ENCODE assay signal across 7 mouse cellular contexts in genomic region chr8:95254564-95255434, GRCm38 (mm10). TPM values are rescaled to one million over a fixed set of nuclear protein-coding genes. Genes with fewer than 3 reads are reported as not detected.
DNase-seq lines count a peak whose midpoint lies in the region; ATAC-seq and TF ChIP-seq lines count a peak whose summit lies in the region.

No protein-coding gene starts in this region.

- no peaks in the 10 kb centered on the region for H3K9me3 ChIP-seq in embryonic facial prominence, embryonic 12.5 days
- H3K9me3 ChIP-seq in limb, embryonic 12.5 days = no peaks in the 10 kb centered on the region
- H3K9me3 ChIP-seq in midbrain, embryonic 16.5 days (replicated peaks; ENCODE audit: control insufficient read depth, low read length, poor library complexity, severe bottlenecking) = no peaks in the 10 kb centered on the region

- WGBS in embryonic facial prominence, embryonic 12.5 days = 20% methylated on average over 16 of the region's 16 CpGs
- WGBS in kidney, adult 2 months = 19% methylated on average over 16 of the region's 16 CpGs
- WGBS in limb, embryonic 12.5 days = 25% methylated on average over 16 of the region's 16 CpGs
- WGBS in midbrain, embryonic 16.5 days = 19% methylated on average over 16 of the region's 16 CpGs

- TF ChIP-seq POLR2A in kidney, adult 2 months (IDR thresholded peaks at IDR 0.05; ENCODE audit: low read depth, low read length) = no peak

- no peaks in the 10 kb centered on the region for H3K27me3 ChIP-seq in embryonic facial prominence, embryonic 12.5 days
- H3K27me3 ChIP-seq in kidney, adult 2 months (replicated peaks; ENCODE audit: control insufficient read depth, insufficient read depth, low read length) = no peaks in the 10 kb centered on the region
- no peaks in the 10 kb centered on the region; the same call in 1 of the 2 replicates for H3K27me3 ChIP-seq in limb, embryonic 12.5 days
- H3K27me3 ChIP-seq in midbrain, embryonic 16.5 days (ENCODE audit: control insufficient read depth, insufficient read depth, low read depth, low read length) = no peaks in the 10 kb centered on the region

- no peak overlapping the region for H3K27ac ChIP-seq in embryonic facial prominence, embryonic 12.5 days
- no peak overlapping the region for H3K27ac ChIP-seq in kidney, adult 2 months (ENCODE audit: insufficient read depth, low read depth, low read length)
- H3K27ac ChIP-seq in limb, embryonic 12.5 days = no peak overlapping the region
- H3K27ac ChIP-seq in midbrain, embryonic 16.5 days (ENCODE audit: low read length) = no peak overlapping the region

- H3K36me3 ChIP-seq in embryonic facial prominence, embryonic 12.5 days = no peaks in the 10 kb centered on the region
- H3K36me3 ChIP-seq in kidney, adult 2 months (ENCODE audit: control insufficient read depth, insufficient read depth, low read length) = no peaks in the 10 kb centered on the region
- H3K36me3 ChIP-seq in limb, embryonic 12.5 days = no peaks in the 10 kb centered on the region
- no peaks in the 10 kb centered on the region for H3K36me3 ChIP-seq in midbrain, embryonic 16.5 days (ENCODE audit: control insufficient read depth, insufficient read depth, low read length)

- H3K4me3 ChIP-seq in embryonic facial prominence, embryonic 12.5 days = peak overlapping the region; percentile 24
- peak overlapping the region; percentile 31 for H3K4me3 ChIP-seq in kidney, adult 2 months (ENCODE audit: insufficient read depth, low read depth, low read length)
- H3K4me3 ChIP-seq in limb, embryonic 12.5 days (replicated peaks) = peak overlapping the region; percentile 12; the same call in 1 of the 2 replicates
- peak overlapping the region; percentile 26 for H3K4me3 ChIP-seq in midbrain, embryonic 16.5 days (ENCODE audit: low read depth, low read length)

- H3K9ac ChIP-seq in embryonic facial prominence, embryonic 12.5 days = no peak overlapping the region
- peak overlapping the region; percentile 42; the same call in 1 of the 2 replicates for H3K9ac ChIP-seq in limb, embryonic 12.5 days (replicated peaks)
- H3K9ac ChIP-seq in midbrain, embryonic 16.5 days (ENCODE audit: low read depth, low read length) = peak overlapping the region; percentile 49; the same call in 1 of the 2 replicates

- peak; percentile 97 for DNase-seq in adrenal gland, postnatal 25 days
- DNase-seq in heart, adult 18-20 months = peak; percentile 96 to 99
- peak; percentile 98 for DNase-seq in kidney, adult 2 months
- DNase-seq in spleen, postnatal 10 days (ENCODE audit: low spot score in 2 of 2) = peak; percentile 91 to 96

- H3K4me2 ChIP-seq in embryonic facial prominence, embryonic 12.5 days (replicated peaks) = peak overlapping the region; percentile 49
- peak overlapping the region; percentile 47 for H3K4me2 ChIP-seq in limb, embryonic 12.5 days
- peak overlapping the region; percentile 57 for H3K4me2 ChIP-seq in midbrain, embryonic 16.5 days (ENCODE audit: low read length)

- H3K4me1 ChIP-seq in embryonic facial prominence, embryonic 12.5 days = no peaks in the 10 kb centered on the region
- H3K4me1 ChIP-seq in kidney, adult 2 months (ENCODE audit: control insufficient read depth, insufficient read depth, low read length) = no peaks in the 10 kb centered on the region
- H3K4me1 ChIP-seq in limb, embryonic 12.5 days (replicated peaks) = no peaks in the 10 kb centered on the region
- no peaks in the 10 kb centered on the region for H3K4me1 ChIP-seq in midbrain, embryonic 16.5 days (ENCODE audit: control insufficient read depth, insufficient read depth, low read length)

- peak; percentile 88 for TF ChIP-seq CTCF in kidney, adult 2 months (conservative IDR thresholded peaks at IDR 0.05; ENCODE audit: insufficient read depth, insufficient read length, low read depth, low read length)

- ATAC-seq in embryonic facial prominence, embryonic 12.5 days (ENCODE audit: insufficient number of reproducible peaks, insufficient read depth, low FRiP score, low TSS enrichment) = peak; percentile 85
- ATAC-seq in limb, embryonic 12.5 days (ENCODE audit: insufficient number of reproducible peaks, insufficient read depth, low FRiP score, low TSS enrichment, low read depth) = peak; percentile 90
- ATAC-seq in midbrain, embryonic 16.5 days = peak; percentile 92

RNA-seq across cellular contexts. Expression of gene Cngb1, which starts 51.6 kb away (rescaled TPM):
- 0.52 and 1.6 TPM in 2 replicates for total RNA-seq in adrenal gland, postnatal 25 days (2021)
- polyA plus RNA-seq in embryonic facial prominence, embryonic 12.5 days (2016; fragmentation: Nextera tagmentation; extraction: Ambion mirVana) = 0.13 and 0.17 TPM in 2 replicates
- 1 to 10 TPM in 1 of 2 experiments, under 1 TPM in 1; 0.39 to 1.1 TPM for total RNA-seq in heart, adult 18-20 months (2021)
- 0.38 and 1.1 TPM in 2 replicates for polyA plus RNA-seq in kidney, adult 2 months (2012; rRNA removed)
- polyA plus RNA-seq in limb, embryonic 12.5 days (2016; fragmentation: Nextera tagmentation; extraction: Ambion mirVana) = 0.26 TPM in 1 of 2 replicates, not detected in the other
- polyA plus RNA-seq in midbrain, embryonic 16.5 days (2015; fragmentation: Nextera tagmentation; extraction: Ambion mirVana) = 0.51 and 0.67 TPM in 2 replicates

RNA-seq across cellular contexts. Expression of gene Kifc3, which starts 52.2 kb away (rescaled TPM):
- total RNA-seq in adrenal gland, postnatal 25 days (2021) = 108 and 116 TPM in 2 replicates
- 11.7 and 15.1 TPM in 2 replicates for polyA plus RNA-seq in embryonic facial prominence, embryonic 12.5 days (2016; fragmentation: Nextera tagmentation; extraction: Ambion mirVana)
- 10 to 100 TPM; 73.0 to 91.6 TPM for total RNA-seq in heart, adult 18-20 months (2021)
- polyA plus RNA-seq in kidney, adult 2 months (2012; rRNA removed) = 92.3 and 100 TPM in 2 replicates
- 16.4 and 16.5 TPM in 2 replicates for polyA plus RNA-seq in limb, embryonic 12.5 days (2016; fragmentation: Nextera tagmentation; extraction: Ambion mirVana)
- polyA plus RNA-seq in midbrain, embryonic 16.5 days (2015; fragmentation: Nextera tagmentation; extraction: Ambion mirVana) = 28.2 and 31.1 TPM in 2 replicates

RNA-seq across cellular contexts. Expression of gene Tepp, which starts 55.6 kb away (rescaled TPM):
- 0.76 TPM in 1 of 2 replicates, not detected in the other for total RNA-seq in adrenal gland, postnatal 25 days (2021)
- polyA plus RNA-seq in embryonic facial prominence, embryonic 12.5 days (2016; fragmentation: Nextera tagmentation; extraction: Ambion mirVana) = 0.99 TPM in 1 of 2 replicates, not detected in the other
- total RNA-seq in heart, adult 18-20 months (2021) = not detected
- polyA plus RNA-seq in kidney, adult 2 months (2012; rRNA removed) = 0.22 and 0.41 TPM in 2 replicates
- polyA plus RNA-seq in limb, embryonic 12.5 days (2016; fragmentation: Nextera tagmentation; extraction: Ambion mirVana) = 0.56 TPM in 1 of 2 replicates, not detected in the other
- 2.7 and 2.8 TPM in 2 replicates for polyA plus RNA-seq in midbrain, embryonic 16.5 days (2015; fragmentation: Nextera tagmentation; extraction: Ambion mirVana)
